Mouse (Mus musculus) CH12.LX (cell line): ENCODE measurements around the gene Slc25a20. TPM values are rescaled to one million over a fixed set of nuclear protein-coding genes. Genes with fewer than 3 reads are reported as not detected.

ENCODE experiments used
- DNase-seq: peaks from one replicate; pipeline ENCODE4 v3.0.0-alpha.2; 2013; ENCODE audit errors: extremely low read depth
- H3K27ac ChIP-seq: 2 replicates; pipeline ENCODE4 v1.5.1; 2012; ENCODE audit warnings: low read depth, mild to moderate bottlenecking, control low read depth, moderate library complexity; ENCODE audit not compliant: insufficient read depth
- H3K27me3 ChIP-seq: replicated peaks from 2 replicates; pipeline ENCODE3; 2012; ENCODE audit warnings: inconsistent platforms
- H3K36me3 ChIP-seq, 2 experiments: replicated peaks in 1 of 2; 2 replicates each; pipeline versions ENCODE3 to v1.6.1; 2012; ENCODE audit warnings: inconsistent platforms in 1 of 2, low read length in 1 of 2, mild to moderate bottlenecking in 1 of 2, mixed read lengths in 1 of 2, moderate library complexity in 1 of 2; ENCODE audit not compliant: control insufficient read depth in 1 of 2, insufficient read depth in 1 of 2
- H3K4me1 ChIP-seq, 2 experiments: 2 replicates each; pipeline ENCODE4 v1.6.1; 2012; ENCODE audit warnings: inconsistent platforms in 1 of 2, moderate library complexity in 1 of 2; ENCODE audit not compliant: insufficient read depth in 2 of 2, control insufficient read depth in 1 of 2
- H3K4me2 ChIP-seq: 2 replicates; pipeline ENCODE4 v1.6.1; 2012; ENCODE audit warnings: low read depth, mild to moderate bottlenecking, control low read depth; ENCODE audit not compliant: poor library complexity, insufficient read depth, severe bottlenecking
- H3K4me3 ChIP-seq, 3 experiments: fragments of 150-350 bp in 1 of 3; sonication (generic) in 1 of 3; replicated peaks in 1 of 3; 2 replicates each; pipeline versions ENCODE3 to v1.5.1; 2011 to 2012; ENCODE audit warnings: low read depth in 2 of 3, low read length in 2 of 3, mild to moderate bottlenecking in 2 of 3, moderate library complexity in 2 of 3, control low read depth in 1 of 3, improper control_type of control experiment in 1 of 3, inconsistent platforms in 1 of 3, mixed read lengths in 1 of 3; ENCODE audit not compliant: poor library complexity in 1 of 3
- H3K79me2 ChIP-seq: replicated peaks from 2 replicates; pipeline ENCODE4 v1.6.1; 2012; ENCODE audit warnings: mild to moderate bottlenecking, moderate library complexity; ENCODE audit not compliant: control insufficient read depth, poor library complexity, insufficient read depth, severe bottlenecking; ENCODE audit errors: extremely low read depth
- H3K9ac ChIP-seq: 2 replicates; pipeline ENCODE4 v1.6.1; 2012; ENCODE audit warnings: low read depth, mild to moderate bottlenecking, control low read depth, moderate library complexity; ENCODE audit not compliant: insufficient read depth
- H3K9me3 ChIP-seq: replicated peaks from 2 replicates; pipeline ENCODE3; 2012; ENCODE audit warnings: low read length, inconsistent platforms, mixed read lengths
- ELF1 ChIP-seq: IDR thresholded peaks from 2 replicates; pipeline ENCODE4 v1.6.1; 2014; ENCODE audit warnings: low read depth, mild to moderate bottlenecking, inconsistent platforms, low read length, improper control_type of control experiment
- ETS1 ChIP-seq: conservative IDR thresholded peaks from 2 replicates; pipeline ENCODE4 v1.6.1; 2012; ENCODE audit warnings: low read depth, mild to moderate bottlenecking, inconsistent platforms, low read length, improper control_type of control experiment, moderate library complexity
- GABPA ChIP-seq: IDR thresholded peaks from 2 replicates; pipeline ENCODE4 v1.6.1; 2012; ENCODE audit warnings: low read depth, low read length, improper control_type of control experiment, inconsistent platforms; ENCODE audit not compliant: insufficient replicate concordance
- HCFC1 ChIP-seq: IDR thresholded peaks from 2 replicates; pipeline ENCODE4 v1.6.1; 2012; ENCODE audit warnings: low read depth, mild to moderate bottlenecking, inconsistent platforms, low read length, improper control_type of control experiment
- IRF4 ChIP-seq: IDR thresholded peaks from 2 replicates; pipeline ENCODE4 v1.6.1; 2014; ENCODE audit warnings: low read depth, mild to moderate bottlenecking, inconsistent platforms, low read length, improper control_type of control experiment
- JUN ChIP-seq: IDR thresholded peaks from 2 replicates; pipeline ENCODE4 v1.6.1; 2011; ENCODE audit warnings: low read depth, mild to moderate bottlenecking, low read length, improper control_type of control experiment, moderate library complexity; ENCODE audit not compliant: insufficient read depth
- MAX ChIP-seq: IDR thresholded peaks from 2 replicates; pipeline ENCODE4 v1.6.1; 2011; ENCODE audit warnings: low read length, improper control_type of control experiment
- MAZ ChIP-seq: IDR thresholded peaks from 2 replicates; pipeline ENCODE4 v1.6.1; 2012; ENCODE audit warnings: low read depth, mild to moderate bottlenecking, inconsistent platforms, low read length, improper control_type of control experiment, moderate library complexity
- MXI1 ChIP-seq: IDR thresholded peaks from 2 replicates; pipeline ENCODE4 v1.6.1; 2011; ENCODE audit warnings: mild to moderate bottlenecking, low read depth, low read length, improper control_type of control experiment
- NELFE ChIP-seq: IDR thresholded peaks from 2 replicates; pipeline ENCODE4 v1.6.1; 2011; ENCODE audit warnings: low read depth, low read length, improper control_type of control experiment
- NRF1 ChIP-seq: IDR thresholded peaks from 2 replicates; pipeline ENCODE4 v1.6.1; 2014; ENCODE audit warnings: low read depth, mild to moderate bottlenecking, inconsistent platforms, low read length, improper control_type of control experiment, moderate library complexity
- POLR2A ChIP-seq: IDR thresholded peaks from 2 replicates; pipeline ENCODE4 v1.6.1; 2011; ENCODE audit warnings: low read depth, mild to moderate bottlenecking, improper control_type of control experiment, low read length
- RCOR1 ChIP-seq: conservative IDR thresholded peaks from 2 replicates; pipeline ENCODE4 v1.6.1; 2012; ENCODE audit warnings: low read depth, mild to moderate bottlenecking, inconsistent platforms, low read length, improper control_type of control experiment
- SIN3A ChIP-seq: IDR thresholded peaks from 2 replicates; pipeline ENCODE4 v1.6.1; 2012; ENCODE audit warnings: low read length, improper control_type of control experiment, inconsistent platforms
- SMC3 ChIP-seq: IDR thresholded peaks from 2 replicates; pipeline ENCODE4 v1.6.1; 2011; ENCODE audit warnings: low read depth, low read length, improper control_type of control experiment
- TBP ChIP-seq: conservative IDR thresholded peaks from 2 replicates; pipeline ENCODE4 v1.6.1; 2011; ENCODE audit warnings: low read depth, low read length, improper control_type of control experiment
- TCF12 ChIP-seq: IDR thresholded peaks from 2 replicates; pipeline ENCODE4 v1.6.1; 2014; ENCODE audit warnings: low read depth, mild to moderate bottlenecking, inconsistent platforms, low read length, improper control_type of control experiment
- UBTF ChIP-seq: IDR thresholded peaks from 2 replicates; pipeline ENCODE4 v1.6.1; 2012; ENCODE audit warnings: low read depth, mild to moderate bottlenecking, inconsistent platforms, low read length, improper control_type of control experiment, moderate library complexity
- ZC3H11A ChIP-seq: IDR thresholded peaks from 2 replicates; pipeline ENCODE4 v1.6.1; 2012; ENCODE audit warnings: low read depth, mild to moderate bottlenecking, inconsistent platforms, low read length, improper control_type of control experiment
- ZMIZ1 ChIP-seq: IDR thresholded peaks from 2 replicates; pipeline ENCODE4 v1.6.1; 2012; ENCODE audit warnings: low read depth, mild to moderate bottlenecking, inconsistent platforms, low read length, improper control_type of control experiment
- ZNF384 ChIP-seq: IDR thresholded peaks from 2 replicates; pipeline ENCODE4 v1.6.1; 2012; ENCODE audit warnings: low read depth, low read length, improper control_type of control experiment, inconsistent platforms
- dilution Hi-C: fragments of 300-500 bp; cut with MboI; formaldehyde crosslinking; loops from 2 replicates; pipeline ENCODE4 v1.14.3; 2020; ENCODE audit warnings: low sequenced_read_pairs; ENCODE audit not compliant: extremely low pct_unique_long_range_greater_than_20kb, extremely low pct_ligation_motif_present
- in situ Hi-C: fragments of 300-500 bp; cut with MboI; formaldehyde crosslinking; loops from 3 replicates; pipeline ENCODE4 v1.14.3; 2019; ENCODE audit warnings: low sequenced_read_pairs, low pct_ligation_motif_present, low pct_unique_long_range_greater_than_20kb, mixed read lengths
- polyA plus RNA-seq: library from polyadenylated mRNA; unstranded; fragments of >175 nt; gene quantifications from 2 replicates; pipeline ENCODE4 v1.2.1, GENCODE M21; 2012; ENCODE audit warnings: low read depth; ENCODE audit not compliant: insufficient read length
- total RNA-seq, 2 experiments: library from RNA; depleted of rRNA; stranded (reverse); fragments of 300-350 nt in 1 of 2; fragments of >200 nt in 1 of 2; gene quantifications; 2 replicates each; pipeline ENCODE4 v1.2.3; 2012 to 2014

Gene Slc25a20
- total and polyA plus RNA-seq, 3 experiments: 15.9 to 18.9 (median 16.7) TPM

GRCm38 (mm10) chr9:108691846-108692225 lies 29.9 kb downstream of the Slc25a20 start:
- Histone ChIP-seq H3K27me3 (no peaks in the 10 kb centered on the region), H3K36me3 (peaks cover 0 to 7% of the 10 kb centered on the region in 2 experiments), H3K27ac (no peak overlapping the region), H3K4me3 (peak overlapping the region; percentile 33 to 90 (median 79)), H3K4me2 (peak overlapping the region; percentile 62), H3K9ac (peak overlapping the region; percentile 85), H3K9me3 (no peaks in the 10 kb centered on the region), H3K4me1 (peaks cover 0 to 37% of the 10 kb centered on the region in 2 experiments; a peak in 2 of 4 replicates), H3K79me2 (peaks cover 29% of the 10 kb centered on the region)
- DNase-seq: peak; percentile 70
- TF ChIP-seq TCF12 (no peak; the same call in 1 of the 2 replicates), ZNF384 (no peak), TBP (no peak), MXI1 (peak; percentile 42; the same call in 1 of the 2 replicates), ELF1 (peak; percentile 4; the same call in 1 of the 2 replicates), NELFE (peak; percentile 55; the same call in 1 of the 2 replicates), ZC3H11A (no peak), UBTF (no peak), MAZ (no peak), JUN (no peak), MAX (peak; percentile 36; the same call in 1 of the 2 replicates), NRF1 (peak; percentile 88), POLR2A (peak; percentile 84), IRF4 (no peak), SMC3 (no peak), GABPA (no peak), ZMIZ1 (peak; percentile 51; the same call in 1 of the 2 replicates), HCFC1 (no peak), ETS1 (no peak), SIN3A (no peak), RCOR1 (no peak)
- dilution Hi-C loops (no loop called here), in situ Hi-C loops (no loop called here)
